Mouse (Mus musculus) megakaryocyte-erythroid progenitor cell, adult 5-6 weeks (primary cell): Measurements from ENCODE around the gene 1700013F07Rik. TPM values are rescaled to one million over a fixed set of nuclear protein-coding genes. Genes with fewer than 3 reads are reported as not detected.

ENCODE experiments used
- ATAC-seq: replicated peaks from 2 replicates; pipeline ENCODE4 v1.8.0; 2016; ENCODE audit warnings: mild to moderate bottlenecking, inconsistent platforms; ENCODE audit not compliant: severe bottlenecking, poor library complexity, low FRiP score, low TSS enrichment
- total RNA-seq, 2 experiments: library from RNA; stranded (forward) in 1 of 2; stranded (reverse) in 1 of 2; fragments of 200-1000, 215-1000 nt in 1 of 2; fragments of >200 nt in 1 of 2; fragmentation: Nextera tagmentation in 1 of 2; gene quantifications; 2 replicates each; pipeline ENCODE4 v1.2.3; 2014 to 2017

Gene 1700013F07Rik
- total RNA-seq, 2 experiments from 2014 or later = not detected

GRCm38 (mm10) chr3:108590786-108591529 is 57.0 kb downstream of the 1700013F07Rik start, which contains the start of gene Wdr47:
Gene Wdr47, plus strand, starts transcription at chr3:108591279.
- ATAC-seq = peak; percentile 99

GRCm38 (mm10) chr3:108591530-108592522 is 57.9 kb downstream of the 1700013F07Rik start:
- peak; percentile 37 for ATAC-seq

Other genes with a start within 250 kb of the 1700013F07Rik start
- not detected in 2 replicates for gene Mybphl, start 169.2 kb upstream of the 1700013F07Rik start, total RNA-seq (2014; fragmentation: Nextera tagmentation)
- gene Mybphl, start 169.2 kb upstream of the 1700013F07Rik start, total RNA-seq (2017) = not detected in 2 replicates
- 34.4 and 34.9 TPM in 2 replicates for gene Psrc1, start 150.3 kb upstream of the 1700013F07Rik start, total RNA-seq (2014; fragmentation: Nextera tagmentation)
- gene Psrc1, start 150.3 kb upstream of the 1700013F07Rik start, total RNA-seq (2017) = 13.6 and 24.9 TPM in 2 replicates
- 1.8 and 6.5 TPM in 2 replicates for gene Celsr2, start 118.6 kb upstream of the 1700013F07Rik start, total RNA-seq (2014; fragmentation: Nextera tagmentation)
- gene Celsr2, start 118.6 kb upstream of the 1700013F07Rik start, total RNA-seq (2017) = 0.42 and 2.3 TPM in 2 replicates
- gene Sars, start 88.9 kb upstream of the 1700013F07Rik start, total RNA-seq (2014; fragmentation: Nextera tagmentation) = 58.8 and 69.7 TPM in 2 replicates
- 456 and 521 TPM in 2 replicates for gene Sars, start 88.9 kb upstream of the 1700013F07Rik start, total RNA-seq (2017)
- gene 5330417C22Rik, start 2.4 kb downstream of the 1700013F07Rik start, total RNA-seq (2014; fragmentation: Nextera tagmentation) = 0.49 TPM in 1 of 2 replicates, not detected in the other
- gene 5330417C22Rik, start 2.4 kb downstream of the 1700013F07Rik start, total RNA-seq (2017) = 5.0 TPM in 1 of 2 replicates, not detected in the other
- 8.1 and 15.6 TPM in 2 replicates for gene Tmem167b, start 28.3 kb downstream of the 1700013F07Rik start, total RNA-seq (2014; fragmentation: Nextera tagmentation)
- gene Tmem167b, start 28.3 kb downstream of the 1700013F07Rik start, total RNA-seq (2017) = 29.1 and 36.7 TPM in 2 replicates
- 8.2 and 16.8 TPM in 2 replicates for gene Taf13, start 37.5 kb downstream of the 1700013F07Rik start, total RNA-seq (2014; fragmentation: Nextera tagmentation)
- 9.3 and 16.8 TPM in 2 replicates for gene Taf13, start 37.5 kb downstream of the 1700013F07Rik start, total RNA-seq (2017)
- gene Wdr47, start 57.1 kb downstream of the 1700013F07Rik start, total RNA-seq (2014; fragmentation: Nextera tagmentation) = 3.9 and 7.8 TPM in 2 replicates
- 5.4 and 19.6 TPM in 2 replicates for gene Wdr47, start 57.1 kb downstream of the 1700013F07Rik start, total RNA-seq (2017)
- 24.2 and 34.0 TPM in 2 replicates for gene Clcc1, start 119.8 kb downstream of the 1700013F07Rik start, total RNA-seq (2014; fragmentation: Nextera tagmentation)
- 82.8 and 91.3 TPM in 2 replicates for gene Clcc1, start 119.8 kb downstream of the 1700013F07Rik start, total RNA-seq (2017)
- gene Gpsm2, start 188.2 kb downstream of the 1700013F07Rik start, total RNA-seq (2014; fragmentation: Nextera tagmentation) = 35.5 and 68.2 TPM in 2 replicates
- 31.2 and 56.2 TPM in 2 replicates for gene Gpsm2, start 188.2 kb downstream of the 1700013F07Rik start, total RNA-seq (2017)
- gene Aknad1, start 205.5 kb downstream of the 1700013F07Rik start, total RNA-seq (2014; fragmentation: Nextera tagmentation) = 1.3 and 2.0 TPM in 2 replicates
- 1.0 TPM in 1 of 2 replicates, not detected in the other for gene Aknad1, start 205.5 kb downstream of the 1700013F07Rik start, total RNA-seq (2017)